Mouse (Mus musculus): ENCODE measurements around the gene Gm10487. TPM values are rescaled to one million over a fixed set of nuclear protein-coding genes. Genes with fewer than 3 reads are reported as not detected.
"Not testable (repeated sequence)": the region's sequence is repeated elsewhere in the genome, so short reads cannot be mapped to it uniquely, and the experiment has no call there.

Gm10487 gene
- not detected in 2 replicates for total RNA-seq (2014; rRNA removed)
- polyA plus RNA-seq (2015; fragmentation: Nextera tagmentation; extraction: Ambion mirVana) = not detected in 2 replicates

- not testable (repeated sequence) for DNase-seq (ENCODE audit: low spot score); H3K27ac ChIP-seq; H3K4me2 ChIP-seq (ENCODE audit: low read depth, low read length); H3K4me1 ChIP-seq (ENCODE audit: insufficient read depth, low read length); H3K9me3 ChIP-seq (ENCODE audit: low read length); H3K36me3 ChIP-seq (ENCODE audit: insufficient read depth, low read length); ATAC-seq; H3K9ac ChIP-seq (replicated peaks; ENCODE audit: low read length); H3K4me3 ChIP-seq (ENCODE audit: low read length); H3K27me3 ChIP-seq (ENCODE audit: insufficient read depth, low read length)
- WGBS = no CpG with 5 or more reads among the region's 6 CpGs
Measured at GRCm38 (mm10) chrX:30843369-30843768, at the start of gene Gm10487. TSS of gene Gm10487 (minus strand) at chrX:30843469.

All from hindbrain, postnatal 0 days (tissue).